Mouse (Mus musculus) T-helper 1 cell (primary cell): ENCODE results near the gene Gm44511.
"Not testable (repeated sequence)": the region's sequence is repeated elsewhere in the genome, so short reads cannot be mapped to it uniquely, and the experiment has no call there.

Experiments
- in situ Hi-C: fragments of 300-600 bp; cut with MboI, MseI; formaldehyde crosslinking; loops from one replicate; pipeline ENCODE4 v1.15.1; 2025; ENCODE audit warnings: high pct_unique_total_duplicates

Gm44511 gene

GRCm38 (mm10) chr6:128842356-128842944, 16.3 kb upstream of the Gm44511 start:
- in situ Hi-C loops: loop anchor here (5.0 to 10.0 kb wide), 3 partner anchors 45 to 490 kb away; no protein-coding TSS in a partner anchor

- in situ Hi-C loops: loop anchor here (5.0 to 10.0 kb wide), 3 partner anchors 44 to 489 kb away; no protein-coding TSS in a partner anchor
These were observed 15.4 kb upstream of the Gm44511 start for GRCm38 (mm10) chr6:128841327-128842089.

- in situ Hi-C loops: loop anchor here (5.0 to 10.0 kb wide), 3 partner anchors 43 to 488 kb away; no protein-coding TSS in a partner anchor
These were observed 14.6 kb upstream of the Gm44511 start for GRCm38 (mm10) chr6:128840669-128841068.

GRCm38 (mm10) chr6:128839921-128840320, 13.8 kb upstream of the Gm44511 start:
- in situ Hi-C loops: loop anchor here (5.0 to 10.0 kb wide), 4 partner anchors 43 to 488 kb away; no protein-coding TSS in a partner anchor

GRCm38 (mm10) chr6:128839266-128839771, 13.2 kb upstream of the Gm44511 start:
- in situ Hi-C loops: loop anchor here (5.0 kb wide), 1 partner anchor 72 kb away; no protein-coding TSS in a partner anchor

- in situ Hi-C loops: loop anchor here (5.0 kb wide), 1 partner anchor 71 kb away; no protein-coding TSS in a partner anchor
These were observed 12.5 kb upstream of the Gm44511 start for GRCm38 (mm10) chr6:128838342-128839265.

GRCm38 (mm10) chr6:128837454-128838341, 11.6 kb upstream of the Gm44511 start:
- in situ Hi-C loops: loop anchor here (5.0 kb wide), 1 partner anchor 70 kb away; no protein-coding TSS in a partner anchor

- in situ Hi-C loops: loop anchor here (5.0 kb wide), 1 partner anchor 70 kb away; no protein-coding TSS in a partner anchor
These were observed 10.8 kb upstream of the Gm44511 start for GRCm38 (mm10) chr6:128836955-128837334.

GRCm38 (mm10) chr6:128836191-128836954, 10.3 kb upstream of the Gm44511 start:
- in situ Hi-C loops: loop anchor here (5.0 kb wide), 1 partner anchor 69 kb away; no protein-coding TSS in a partner anchor

- in situ Hi-C loops: loop anchor here (5.0 kb wide), 1 partner anchor 68 kb away; no protein-coding TSS in a partner anchor
These were observed 9.5 kb upstream of the Gm44511 start for GRCm38 (mm10) chr6:128835571-128835970.

- in situ Hi-C loops: no loop called here
These were observed 6.9 kb upstream of the Gm44511 start for GRCm38 (mm10) chr6:128833046-128833445.

- in situ Hi-C loops: no loop called here
These were observed 3.7 kb upstream of the Gm44511 start for GRCm38 (mm10) chr6:128829837-128830236.

GRCm38 (mm10) chr6:128826781-128827180, 666 bp upstream of the Gm44511 start:
- in situ Hi-C loops: no loop called here

GRCm38 (mm10) chr6:128818083-128818802, 7.9 kb downstream of the Gm44511 start:
- in situ Hi-C loops: no loop called here

GRCm38 (mm10) chr6:128808532-128808931, 17.6 kb downstream of the Gm44511 start:
- in situ Hi-C loops: no loop called here

- in situ Hi-C loops: no loop called here
These were observed 19.1 kb downstream of the Gm44511 start for GRCm38 (mm10) chr6:128807021-128807420.

GRCm38 (mm10) chr6:128804823-128805640, 21.1 kb downstream of the Gm44511 start:
- in situ Hi-C loops: not testable (repeated sequence)
